Comparison of ENCODE assay signal across 8 mouse cellular contexts in the genomic region with DNA sequence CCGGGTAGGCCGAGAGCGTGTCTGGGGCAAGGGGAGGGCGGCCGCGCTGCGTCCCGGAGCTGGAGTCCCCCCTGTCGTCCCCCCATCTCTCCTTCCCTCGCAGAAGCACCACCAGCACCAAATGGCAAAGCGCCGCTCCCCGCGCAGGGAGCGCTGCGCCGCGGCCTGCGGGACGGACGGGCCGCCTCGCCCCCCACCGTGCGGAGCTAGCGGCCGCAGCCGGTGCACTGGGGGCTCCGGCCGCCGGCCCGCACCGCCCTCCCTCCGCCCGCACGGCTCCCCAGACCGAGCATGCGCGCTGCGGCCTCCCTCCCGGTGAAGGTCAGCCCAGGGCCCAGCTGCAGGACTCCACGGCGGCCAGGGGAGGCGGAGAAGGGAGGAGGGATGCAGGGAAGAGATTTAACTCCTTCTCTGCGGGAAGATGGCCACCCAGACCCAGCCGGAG. TPM values are rescaled to one million over a fixed set of nuclear protein-coding genes. Genes with fewer than 3 reads are reported as not detected.
DNase-seq lines count a peak whose midpoint lies in the region; ATAC-seq and TF ChIP-seq lines count a peak whose summit lies in the region.

No protein-coding gene starts in this region.

- H3K27me3 ChIP-seq in thymus, adult 2 months (ENCODE audit: control insufficient read depth, insufficient read depth, low read length): peaks cover 32% of the 10 kb centered on the region
- H3K27me3 ChIP-seq in embryonic facial prominence, embryonic 11.5 days (ENCODE audit: control insufficient read depth, insufficient read depth, low read length): peaks cover 2% of the 10 kb centered on the region; the same call in 1 of the 2 replicates
- H3K27me3 ChIP-seq in heart, embryonic 10.5 days (ENCODE audit: insufficient read depth, poor library complexity, severe bottlenecking): peaks cover 15% of the 10 kb centered on the region; the same call in 1 of the 2 replicates
- no peaks in the 10 kb centered on the region for H3K27me3 ChIP-seq in kidney, embryonic 14.5 days (ENCODE audit: control insufficient read depth, insufficient read depth, low read length)
- peaks cover 100% of the 10 kb centered on the region for H3K27me3 ChIP-seq in liver, embryonic 13.5 days
- no peaks in the 10 kb centered on the region for H3K27me3 ChIP-seq in neural tube, embryonic 14.5 days (ENCODE audit: control insufficient read depth, insufficient read depth, low read length)

- peak overlapping the region; percentile 47 for H3K4me2 ChIP-seq in embryonic facial prominence, embryonic 11.5 days (ENCODE audit: low read depth, low read length)
- H3K4me2 ChIP-seq in kidney, embryonic 14.5 days (replicated peaks; ENCODE audit: low read depth, low read length): peak overlapping the region; percentile 55
- H3K4me2 ChIP-seq in liver, embryonic 13.5 days: peak overlapping the region; percentile 52
- peak overlapping the region; percentile 86 for H3K4me2 ChIP-seq in neural tube, embryonic 14.5 days (ENCODE audit: low read depth, low read length)

- peak overlapping the region; percentile 20 for H3K4me3 ChIP-seq in thymus, adult 2 months (ENCODE audit: control insufficient read depth, insufficient read depth, low read length)
- H3K4me3 ChIP-seq in embryonic facial prominence, embryonic 11.5 days (ENCODE audit: low read depth, low read length): peak overlapping the region; percentile 49
- peak overlapping the region; percentile 83 for H3K4me3 ChIP-seq in heart, embryonic 10.5 days
- H3K4me3 ChIP-seq in kidney, embryonic 14.5 days (ENCODE audit: low read length): peak overlapping the region; percentile 62
- peak overlapping the region; percentile 49 for H3K4me3 ChIP-seq in liver, embryonic 13.5 days (replicated peaks)
- peak overlapping the region; percentile 55 for H3K4me3 ChIP-seq in neural tube, embryonic 14.5 days (ENCODE audit: low read depth, low read length)

- WGBS in thymus, adult 2 months: 2% methylated on average over 43 of the region's 46 CpGs
- under 1% methylated on average over 43 of the region's 46 CpGs for WGBS in embryonic facial prominence, embryonic 11.5 days
- under 1% methylated on average over 46 of the region's 46 CpGs for WGBS in heart, embryonic 10.5 days
- WGBS in kidney, embryonic 14.5 days: under 1% methylated on average over 43 of the region's 46 CpGs
- 2% methylated on average over 46 of the region's 46 CpGs for WGBS in liver, embryonic 13.5 days (ENCODE audit: insufficient replicate concordance)
- WGBS in neural tube, embryonic 14.5 days: under 1% methylated on average over 38 of the region's 46 CpGs

- H3K4me1 ChIP-seq in thymus, adult 2 months (replicated peaks; ENCODE audit: control insufficient read depth, insufficient read depth, low read length): no peaks in the 10 kb centered on the region
- peaks cover 21% of the 10 kb centered on the region for H3K4me1 ChIP-seq in embryonic facial prominence, embryonic 11.5 days (ENCODE audit: control insufficient read depth, insufficient read depth, low read length)
- H3K4me1 ChIP-seq in heart, embryonic 10.5 days: peaks cover 94% of the 10 kb centered on the region
- H3K4me1 ChIP-seq in kidney, embryonic 14.5 days (ENCODE audit: control insufficient read depth, insufficient read depth, low read length): peaks cover 37% of the 10 kb centered on the region
- H3K4me1 ChIP-seq in liver, embryonic 13.5 days (replicated peaks): peaks cover 38% of the 10 kb centered on the region
- peaks cover 52% of the 10 kb centered on the region for H3K4me1 ChIP-seq in neural tube, embryonic 14.5 days (ENCODE audit: control insufficient read depth, insufficient read depth, low read length)

- H3K9ac ChIP-seq in embryonic facial prominence, embryonic 11.5 days (replicated peaks; ENCODE audit: low read length): peak overlapping the region; percentile 74
- H3K9ac ChIP-seq in kidney, embryonic 14.5 days (ENCODE audit: low read depth, low read length): peak overlapping the region; percentile 91
- H3K9ac ChIP-seq in liver, embryonic 13.5 days: peak overlapping the region; percentile 38
- peak overlapping the region; percentile 81 for H3K9ac ChIP-seq in neural tube, embryonic 14.5 days (replicated peaks; ENCODE audit: low read depth, low read length)

- no peak for DNase-seq in thymus, adult 2 months
- DNase-seq in thymus, adult 18-20 months: no peak
- peak; percentile 90 for DNase-seq in embryonic facial prominence, embryonic 11.5 days (ENCODE audit: low spot score)
- DNase-seq in heart, embryonic 10.5 days (ENCODE audit: low spot score): peak; percentile 93
- DNase-seq in liver, embryonic 13.5 days: no peak
- DNase-seq in urinary bladder, postnatal 25 days (ENCODE audit: low spot score): peak; percentile 78

- no peak for TF ChIP-seq CTCF in thymus, adult 2 months (IDR thresholded peaks at IDR 0.05; ENCODE audit: borderline replicate concordance, control insufficient read depth, extremely low read depth, insufficient read depth, low read length, poor library complexity)

- no peak for TF ChIP-seq POLR2A in thymus, adult 2 months (IDR thresholded peaks at IDR 0.05; ENCODE audit: control insufficient read depth, extremely low read depth, insufficient read depth, low read length, poor library complexity)

- peak; percentile 57 for ATAC-seq in embryonic facial prominence, embryonic 11.5 days (replicated peaks; ENCODE audit: insufficient number of reproducible peaks, low FRiP score, low TSS enrichment, low read depth)
- ATAC-seq in kidney, embryonic 14.5 days (ENCODE audit: low FRiP score, low TSS enrichment): peak; percentile 75
- peak; percentile 48 for ATAC-seq in liver, embryonic 13.5 days (ENCODE audit: low read depth)
- peak; percentile 64 for ATAC-seq in neural tube, embryonic 14.5 days (ENCODE audit: low read depth)

- H3K36me3 ChIP-seq in thymus, adult 2 months (ENCODE audit: control insufficient read depth, insufficient read depth, low read length): no peaks in the 10 kb centered on the region
- H3K36me3 ChIP-seq in embryonic facial prominence, embryonic 11.5 days (replicated peaks; ENCODE audit: control insufficient read depth, insufficient read depth, low read depth, low read length): no peaks in the 10 kb centered on the region
- no peaks in the 10 kb centered on the region for H3K36me3 ChIP-seq in heart, embryonic 10.5 days
- H3K36me3 ChIP-seq in kidney, embryonic 14.5 days (ENCODE audit: control insufficient read depth, insufficient read depth, low read length): no peaks in the 10 kb centered on the region
- no peaks in the 10 kb centered on the region for H3K36me3 ChIP-seq in liver, embryonic 13.5 days
- H3K36me3 ChIP-seq in neural tube, embryonic 14.5 days (ENCODE audit: control insufficient read depth, insufficient read depth, low read length): no peaks in the 10 kb centered on the region

- no peaks in the 10 kb centered on the region for H3K9me3 ChIP-seq in embryonic facial prominence, embryonic 11.5 days (replicated peaks; ENCODE audit: control insufficient read depth, low read length)
- H3K9me3 ChIP-seq in heart, embryonic 10.5 days: no peaks in the 10 kb centered on the region
- no peaks in the 10 kb centered on the region for H3K9me3 ChIP-seq in kidney, embryonic 14.5 days (ENCODE audit: control insufficient read depth, low read length)
- no peaks in the 10 kb centered on the region for H3K9me3 ChIP-seq in liver, embryonic 13.5 days (replicated peaks)
- H3K9me3 ChIP-seq in neural tube, embryonic 14.5 days (ENCODE audit: control insufficient read depth, low read length): no peaks in the 10 kb centered on the region

- no peak overlapping the region for H3K27ac ChIP-seq in thymus, adult 2 months (ENCODE audit: control insufficient read depth, insufficient read depth, low read length)
- H3K27ac ChIP-seq in embryonic facial prominence, embryonic 11.5 days (replicated peaks; ENCODE audit: low read depth, low read length): peak overlapping the region; percentile 85
- H3K27ac ChIP-seq in heart, embryonic 10.5 days: peak overlapping the region; percentile 99
- peak overlapping the region; percentile 99 for H3K27ac ChIP-seq in kidney, embryonic 14.5 days (ENCODE audit: low read depth, low read length)
- peak overlapping the region; percentile 29; the same call in 1 of the 2 replicates for H3K27ac ChIP-seq in liver, embryonic 13.5 days
- H3K27ac ChIP-seq in neural tube, embryonic 14.5 days (ENCODE audit: low read depth, low read length): peak overlapping the region; percentile 98

RNA-seq across cellular contexts. Expression of gene Chpf2, which starts 18.1 kb away (rescaled TPM):
- 53.5 and 55.5 TPM in 2 replicates for polyA plus RNA-seq in thymus, adult 2 months (2012; rRNA removed)
- 6.4 and 7.1 TPM in 2 replicates for polyA plus RNA-seq in embryonic facial prominence, embryonic 11.5 days (2014; fragmentation: Nextera tagmentation; extraction: Ambion mirVana)
- 19.1 and 22.8 TPM in 2 replicates for polyA plus RNA-seq in heart, embryonic 10.5 days (2016; fragmentation: Nextera tagmentation; extraction: Ambion mirVana)
- 8.3 and 11.0 TPM in 2 replicates for polyA plus RNA-seq in kidney, embryonic 14.5 days (2014; fragmentation: Nextera tagmentation; extraction: Ambion mirVana)
- 11.8 and 12.7 TPM in 2 replicates for polyA plus RNA-seq in liver, embryonic 13.5 days (2015; fragmentation: Nextera tagmentation; extraction: Ambion mirVana)
- 13.3 and 13.6 TPM in 2 replicates for polyA plus RNA-seq in neural tube, embryonic 14.5 days (2014; fragmentation: Nextera tagmentation; extraction: Ambion mirVana)

RNA-seq across cellular contexts. Expression of gene Smarcd3, which starts 19.5 kb away (rescaled TPM):
- 3.7 and 6.1 TPM in 2 replicates for polyA plus RNA-seq in thymus, adult 2 months (2012; rRNA removed)
- 46.2 and 47.1 TPM in 2 replicates for polyA plus RNA-seq in embryonic facial prominence, embryonic 11.5 days (2014; fragmentation: Nextera tagmentation; extraction: Ambion mirVana)
- polyA plus RNA-seq in heart, embryonic 10.5 days (2016; fragmentation: Nextera tagmentation; extraction: Ambion mirVana): 73.7 and 92.1 TPM in 2 replicates
- 40.4 and 41.1 TPM in 2 replicates for polyA plus RNA-seq in kidney, embryonic 14.5 days (2014; fragmentation: Nextera tagmentation; extraction: Ambion mirVana)
- 1.9 and 2.2 TPM in 2 replicates for polyA plus RNA-seq in liver, embryonic 13.5 days (2015; fragmentation: Nextera tagmentation; extraction: Ambion mirVana)
- 139 and 179 TPM in 2 replicates for polyA plus RNA-seq in neural tube, embryonic 14.5 days (2014; fragmentation: Nextera tagmentation; extraction: Ambion mirVana)

RNA-seq across cellular contexts. Expression of gene Abcf2, which starts 27.4 kb away (rescaled TPM):
- 117 and 121 TPM in 2 replicates for polyA plus RNA-seq in thymus, adult 2 months (2012; rRNA removed)
- polyA plus RNA-seq in embryonic facial prominence, embryonic 11.5 days (2014; fragmentation: Nextera tagmentation; extraction: Ambion mirVana): 148 and 159 TPM in 2 replicates
- polyA plus RNA-seq in heart, embryonic 10.5 days (2016; fragmentation: Nextera tagmentation; extraction: Ambion mirVana): 107 and 126 TPM in 2 replicates
- polyA plus RNA-seq in kidney, embryonic 14.5 days (2014; fragmentation: Nextera tagmentation; extraction: Ambion mirVana): 102 and 121 TPM in 2 replicates
- 72.6 and 81.6 TPM in 2 replicates for polyA plus RNA-seq in liver, embryonic 13.5 days (2015; fragmentation: Nextera tagmentation; extraction: Ambion mirVana)
- polyA plus RNA-seq in neural tube, embryonic 14.5 days (2014; fragmentation: Nextera tagmentation; extraction: Ambion mirVana): 80.3 and 89.8 TPM in 2 replicates

RNA-seq across cellular contexts. Expression of gene 4931409K22Rik, which starts 48.1 kb away (rescaled TPM):
- polyA plus RNA-seq in thymus, adult 2 months (2012; rRNA removed): not detected in 2 replicates
- not detected in 2 replicates for polyA plus RNA-seq in embryonic facial prominence, embryonic 11.5 days (2014; fragmentation: Nextera tagmentation; extraction: Ambion mirVana)
- polyA plus RNA-seq in heart, embryonic 10.5 days (2016; fragmentation: Nextera tagmentation; extraction: Ambion mirVana): 0.06 and 0.09 TPM in 2 replicates
- 0.26 and 0.34 TPM in 2 replicates for polyA plus RNA-seq in kidney, embryonic 14.5 days (2014; fragmentation: Nextera tagmentation; extraction: Ambion mirVana)
- polyA plus RNA-seq in liver, embryonic 13.5 days (2015; fragmentation: Nextera tagmentation; extraction: Ambion mirVana): not detected in 2 replicates
- 0.14 and 0.16 TPM in 2 replicates for polyA plus RNA-seq in neural tube, embryonic 14.5 days (2014; fragmentation: Nextera tagmentation; extraction: Ambion mirVana)

Comparison
In these comparisons a context has a peak if more than half of its experiments do, and no peak if none do; other contexts are left out.
1. DNase-seq: peak in embryonic facial prominence, embryonic 11.5 days (single experiment), heart, embryonic 10.5 days (single experiment) and urinary bladder, postnatal 25 days (single experiment); none in thymus, adult 2 months (single experiment), thymus, adult 18-20 months (0 of 2) and liver, embryonic 13.5 days (single experiment).
2. H3K4me3 ChIP-seq: peak in every context shown above with its lines; median percentile 83 in heart, embryonic 10.5 days; 62 in kidney, embryonic 14.5 days; 55 in neural tube, embryonic 14.5 days; 49 in embryonic facial prominence, embryonic 11.5 days; 49 in liver, embryonic 13.5 days; 20 in thymus, adult 2 months.
3. H3K9ac ChIP-seq: peak in every context shown above with its lines; median percentile 91 in kidney, embryonic 14.5 days; 81 in neural tube, embryonic 14.5 days; 74 in embryonic facial prominence, embryonic 11.5 days; 38 in liver, embryonic 13.5 days.
4. Peak in every context shown above with its lines, with median percentiles within 50 percentile points of each other: ATAC-seq and H3K4me2 ChIP-seq.